Mouse (Mus musculus): Measurements from ENCODE around the gene Oas1h.

GRCm38 (mm10) chr5:120900666-120901065, 39.4 kb downstream of the Oas1h start:
- TF ChIP-seq POLR2A (IDR thresholded peaks at IDR 0.05; ENCODE audit: low read depth, low read length), result no peak
- no peak for TF ChIP-seq CTCF (IDR thresholded peaks at IDR 0.05; ENCODE audit: borderline replicate concordance, insufficient read depth, low read length)

Measured in embryonic fibroblast, embryonic 13.5 days (primary cell).